Mouse (Mus musculus) erythroblast, embryonic 14.5 days (primary cell): ENCODE results near the gene Adamts4. TPM values are rescaled to one million over a fixed set of nuclear protein-coding genes. Genes with fewer than 3 reads are reported as not detected.

ENCODE experiments used
- H3K27me3 ChIP-seq: 2 replicates; pipeline ENCODE4 v1.6.1; 2012; ENCODE audit warnings: inconsistent platforms; ENCODE audit not compliant: control insufficient read depth
- H3K36me3 ChIP-seq: 2 replicates; pipeline ENCODE4 v1.6.1; 2012; ENCODE audit warnings: mild to moderate bottlenecking, inconsistent platforms; ENCODE audit not compliant: control insufficient read depth
- H3K4me1 ChIP-seq: 2 replicates; pipeline ENCODE4 v1.6.1; 2012; ENCODE audit warnings: inconsistent platforms; ENCODE audit not compliant: control insufficient read depth
- H3K4me3 ChIP-seq: replicated peaks from 2 replicates; pipeline ENCODE3; 2012; ENCODE audit warnings: moderate library complexity, mild to moderate bottlenecking, inconsistent platforms
- H3K9me3 ChIP-seq: 2 replicates; pipeline ENCODE4 v1.6.1; 2012; ENCODE audit warnings: low read length, inconsistent platforms, mixed read lengths; ENCODE audit not compliant: control insufficient read depth
- GATA1 ChIP-seq: IDR thresholded peaks from 2 replicates; pipeline ENCODE4 v1.6.1; 2012; ENCODE audit warnings: low read length, inconsistent platforms, mixed read lengths
- TAL1 ChIP-seq: IDR thresholded peaks from 3 replicates; pipeline ENCODE4 v1.6.1; 2012; ENCODE audit warnings: low read length, inconsistent platforms, mixed read lengths
- polyA plus RNA-seq: library from polyadenylated mRNA; stranded (reverse); fragments of >175 nt; gene quantifications from 2 replicates; pipeline ENCODE4 v1.2.3, GENCODE M21; 2012

The Adamts4 gene
- polyA plus RNA-seq, 1 experiment, result not detected

- TF ChIP-seq GATA1 (no peak), TAL1 (no peak)
- H3K9me3 ChIP-seq, result no peaks in the 10 kb centered on the region
- H3K4me3 ChIP-seq, result no peak overlapping the region
- peaks cover 19% of the 10 kb centered on the region for H3K4me1 ChIP-seq
- H3K36me3 ChIP-seq, result no peaks in the 10 kb centered on the region
- H3K27me3 ChIP-seq, result peaks cover 64% of the 10 kb centered on the region
Observed at GRCm38 (mm10) chr1:171260316-171260715, 10.1 kb downstream of the Adamts4 start.

DNA sequence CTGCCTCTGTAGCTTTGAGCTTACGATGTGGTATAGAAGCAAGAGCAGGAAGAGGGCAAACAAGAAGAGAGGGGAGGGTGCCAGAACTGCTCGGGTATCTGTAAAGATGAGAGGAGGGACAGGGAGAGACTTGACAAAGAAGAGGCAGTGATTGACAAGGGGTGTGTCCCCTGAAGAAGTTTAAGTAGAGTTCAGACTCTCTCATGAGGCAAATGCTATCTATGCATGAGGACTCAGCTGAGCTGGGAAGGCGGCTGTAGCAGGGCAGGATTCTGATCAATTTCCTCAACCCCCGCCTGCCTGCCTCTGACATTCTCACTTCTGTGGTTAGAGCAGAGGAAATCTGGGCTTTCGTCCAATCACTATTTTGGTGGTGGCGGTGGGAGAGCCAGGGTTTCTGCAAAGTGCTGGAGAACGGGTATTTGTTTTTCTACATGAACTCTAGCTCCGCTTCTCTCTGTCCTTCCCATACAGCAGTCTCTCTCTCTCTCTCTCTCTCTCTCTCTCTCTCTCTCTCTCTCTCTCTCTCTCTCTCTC is 12.4 kb downstream of the Adamts4 start:
- TF ChIP-seq GATA1 (no peak), TAL1 (no peak)
- Histone ChIP-seq H3K27me3 (peaks cover 65% of the 10 kb centered on the region), H3K4me3 (no peak overlapping the region)

DNA sequence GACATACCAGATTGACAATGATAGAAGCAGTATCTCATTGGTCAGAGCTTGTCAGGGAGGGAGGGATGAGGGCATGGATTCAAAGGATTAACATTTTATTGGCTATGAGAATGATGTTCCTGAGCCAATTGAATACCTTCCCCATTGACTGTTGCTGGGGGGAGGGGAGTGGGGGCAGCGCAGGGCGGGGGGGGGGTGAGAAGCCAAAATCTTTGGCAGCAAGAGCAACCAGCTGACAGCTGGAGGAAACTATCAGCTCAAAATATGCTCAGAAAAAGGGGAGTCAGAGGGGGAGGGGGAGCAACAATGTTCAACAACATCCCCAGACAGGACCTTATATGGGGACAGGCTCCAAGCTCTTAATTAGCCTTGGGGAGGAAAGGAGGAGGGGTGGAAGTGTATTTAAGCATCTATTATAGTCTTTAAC is 13.0 kb downstream of the Adamts4 start:
- Histone ChIP-seq H3K27me3 (peaks cover 60% of the 10 kb centered on the region), H3K4me1 (peaks cover 9% of the 10 kb centered on the region), H3K9me3 (no peaks in the 10 kb centered on the region), H3K4me3 (no peak overlapping the region), H3K36me3 (no peaks in the 10 kb centered on the region)
- TF ChIP-seq GATA1 (no peak), TAL1 (no peak)

More for the DNA sequence above, 12.4 kb downstream of the Adamts4 start:
- Histone ChIP-seq H3K36me3 (no peaks in the 10 kb centered on the region), H3K4me1 (peaks cover 12% of the 10 kb centered on the region), H3K9me3 (no peaks in the 10 kb centered on the region)

- H3K9me3 ChIP-seq, result no peaks in the 10 kb centered on the region
- H3K27me3 ChIP-seq, result peaks cover 57% of the 10 kb centered on the region
- TF ChIP-seq TAL1 (no peak), GATA1 (no peak)
- no peaks in the 10 kb centered on the region for H3K36me3 ChIP-seq
- peaks cover 9% of the 10 kb centered on the region for H3K4me1 ChIP-seq
- no peak overlapping the region for H3K4me3 ChIP-seq
Observed at GRCm38 (mm10) chr1:171263666-171264461, 13.6 kb downstream of the Adamts4 start.

DNA sequence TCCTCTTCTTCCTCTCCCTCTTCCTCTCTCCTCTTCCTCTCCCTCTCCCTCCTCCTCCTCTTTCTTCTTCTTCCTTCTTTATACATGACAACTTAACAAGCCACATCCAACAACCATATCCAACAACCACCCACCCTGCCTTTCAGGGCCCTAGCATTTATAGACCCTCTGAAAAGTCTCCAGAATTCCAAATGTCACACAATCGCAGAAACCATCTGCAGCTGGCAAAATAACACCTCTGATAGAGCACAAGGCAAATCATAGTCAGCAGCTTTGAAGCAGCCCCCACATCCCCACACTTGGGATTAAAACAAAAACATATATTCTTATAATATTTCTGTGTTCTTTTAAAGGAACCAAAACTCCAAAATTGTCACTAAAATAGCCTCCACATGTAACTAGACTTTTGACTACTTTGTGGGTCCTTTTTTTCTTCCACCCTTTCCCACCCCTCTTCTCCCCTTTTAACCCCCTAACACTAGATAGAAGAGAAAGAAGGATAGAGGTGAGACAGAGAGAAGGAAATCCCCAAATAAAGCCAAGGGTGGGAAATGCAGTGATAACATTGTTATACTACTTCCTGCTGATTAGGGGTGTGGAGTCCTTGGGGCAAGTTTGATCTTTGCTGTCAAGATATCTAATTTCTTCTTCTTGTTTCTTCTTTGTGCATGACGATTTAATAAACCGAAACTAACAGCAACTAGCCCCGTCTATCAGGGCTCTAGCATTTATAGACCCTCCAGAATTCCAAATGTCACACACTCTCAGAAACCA is 15.9 kb downstream of the Adamts4 start:
- TF ChIP-seq TAL1 (no peak), GATA1 (no peak)
- H3K27me3 ChIP-seq, result peaks cover 35% of the 10 kb centered on the region
- no peak overlapping the region for H3K4me3 ChIP-seq
- no peaks in the 10 kb centered on the region for H3K9me3 ChIP-seq
- H3K36me3 ChIP-seq, result no peaks in the 10 kb centered on the region
- H3K4me1 ChIP-seq, result peaks cover 22% of the 10 kb centered on the region

DNA sequence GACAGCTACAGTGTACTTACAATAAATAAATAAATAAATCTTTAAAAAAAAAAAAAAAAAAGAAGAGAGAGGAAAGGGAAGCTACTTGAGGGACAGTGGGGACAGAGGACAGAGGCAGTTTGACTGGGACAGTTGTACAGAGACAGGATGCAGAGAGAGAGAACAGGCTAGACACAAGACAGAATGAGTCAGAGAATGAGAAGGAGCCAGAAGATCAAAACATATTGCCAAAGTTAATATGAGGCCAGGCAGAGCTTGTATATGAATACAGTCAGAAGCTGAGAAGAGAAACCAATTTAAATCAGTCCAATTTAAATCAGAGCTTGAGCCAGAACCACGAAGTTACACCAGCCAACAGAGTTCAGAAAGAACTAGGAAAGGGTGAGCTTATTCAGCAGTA is 18.1 kb downstream of the Adamts4 start:
- Histone ChIP-seq H3K4me3 (no peak overlapping the region), H3K27me3 (peaks cover 16% of the 10 kb centered on the region), H3K9me3 (0 out of 2 replicates have a peak, but pooled peaks cover 2% of the 10 kb centered on the region), H3K4me1 (peaks cover 38% of the 10 kb centered on the region), H3K36me3 (peaks cover 19% of the 10 kb centered on the region)
- no peak for TF ChIP-seq GATA1
- no peak for TF ChIP-seq TAL1

GRCm38 (mm10) chr1:171269848-171270572 is 19.8 kb downstream of the Adamts4 start, which contains the start of gene B4galt3:
Gene B4galt3, plus strand, starts transcription at chr1:171270328.
- H3K4me1 ChIP-seq, result peaks cover 54% of the 10 kb centered on the region
- H3K36me3 ChIP-seq, result peaks cover 36% of the 10 kb centered on the region
- peak within 1 kb of the TSS; percentile 70 for H3K4me3 ChIP-seq
- H3K27me3 ChIP-seq, result 0 out of 2 replicates have a peak, but pooled peaks cover 6% of the 10 kb centered on the region
- H3K9me3 ChIP-seq, result 0 out of 2 replicates have a peak, but pooled peaks cover 2% of the 10 kb centered on the region
- TF ChIP-seq TAL1, result no peak
- 0 out of 2 replicates have a peak, but pooled peaks have one; percentile 49 for TF ChIP-seq GATA1

DNA sequence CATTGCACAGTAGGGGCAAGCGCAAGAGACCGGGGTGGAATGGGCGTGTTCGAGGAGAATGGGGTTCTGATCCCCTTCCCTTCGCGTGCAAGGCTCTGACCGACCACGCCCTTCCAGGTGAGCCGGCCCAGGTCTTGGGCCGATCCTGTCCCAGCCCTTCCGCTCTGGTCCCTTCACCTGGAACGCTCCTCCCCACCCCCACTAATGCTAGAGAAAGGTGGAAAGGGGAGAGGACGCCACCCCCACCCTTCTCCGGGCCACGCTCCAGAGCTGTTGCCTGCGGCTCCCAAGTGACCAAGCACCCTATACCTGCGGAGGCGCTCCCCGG is 20.3 kb downstream of the Adamts4 start:
- TF ChIP-seq GATA1, result no peak
- no peak for TF ChIP-seq TAL1
- H3K9me3 ChIP-seq, result 0 out of 2 replicates have a peak, but pooled peaks cover 2% of the 10 kb centered on the region
- H3K4me1 ChIP-seq, result peaks cover 59% of the 10 kb centered on the region
- H3K4me3 ChIP-seq, result peak overlapping the region; percentile 70
- H3K27me3 ChIP-seq, result 0 out of 2 replicates have a peak, but pooled peaks cover 2% of the 10 kb centered on the region
- H3K36me3 ChIP-seq, result peaks cover 41% of the 10 kb centered on the region
